Mouse (Mus musculus): ENCODE measurements at regions not wholly inside any gene's neighbourhood (a gene's known extent, or its start where the extent isn't known, plus 50 kb on each side); places are given as distances from the start of the nearest gene placed in this dataset.

DNA sequence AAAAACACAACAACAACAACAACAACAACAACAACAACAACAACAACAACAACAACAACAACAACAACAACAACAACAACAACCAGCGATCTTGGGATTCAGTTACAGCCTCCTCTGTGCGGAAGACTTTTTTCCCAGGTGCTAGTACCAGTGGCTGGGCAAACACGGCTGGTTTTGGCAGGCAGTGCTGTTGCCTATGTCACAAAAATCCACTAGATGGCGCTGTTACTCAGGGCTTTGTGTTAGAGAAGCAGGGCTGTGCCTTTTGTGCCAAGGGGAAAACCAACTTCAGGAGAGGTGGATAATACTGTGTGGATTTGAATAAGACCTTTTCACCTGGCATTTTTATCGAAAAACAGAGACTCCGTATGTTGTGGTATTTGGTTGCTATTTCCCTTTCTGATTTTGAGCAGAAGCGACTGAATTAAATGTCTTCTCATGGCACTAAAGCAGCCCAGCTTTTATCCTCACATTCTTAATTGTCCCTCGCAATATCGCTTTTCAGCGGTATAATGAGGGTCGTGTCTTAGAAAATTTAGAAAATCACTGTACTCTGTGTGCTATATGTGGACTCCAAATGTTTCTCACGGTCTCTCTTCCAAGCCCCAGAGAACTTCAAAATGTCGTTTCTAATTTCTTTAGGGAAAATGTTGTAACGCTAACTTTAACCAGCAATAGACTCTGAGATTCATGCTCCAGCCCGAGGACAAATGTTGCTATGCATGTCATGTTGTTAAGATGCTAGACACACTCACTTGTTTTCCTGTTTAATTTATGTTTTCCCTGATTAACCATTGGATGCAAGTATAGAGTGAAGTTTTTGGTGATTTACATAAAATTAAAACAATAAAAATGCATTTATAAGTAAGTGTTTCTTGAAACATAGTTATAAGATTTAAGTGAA is 251.0 kb upstream of the Ccdc54 start:
- no peaks in the 10 kb centered on the region for H3K36me3 ChIP-seq (ENCODE audit: control insufficient read depth, insufficient read depth)
- H3K27ac ChIP-seq (ENCODE audit: low read depth, low read length), result no peak overlapping the region
- no peaks in the 10 kb centered on the region for H3K9me3 ChIP-seq (ENCODE audit: control insufficient read depth)
- H3K4me1 ChIP-seq (replicated peaks; ENCODE audit: control insufficient read depth, insufficient read depth, low read length), result no peaks in the 10 kb centered on the region
- WGBS, result 51% methylated on average over 15 of the region's 15 CpGs
- peak; percentile 54; the same call in 1 of the 2 replicates for ATAC-seq
- peak; percentile 90 for TF ChIP-seq CTCF (IDR thresholded peaks at IDR 0.05; ENCODE audit: low read depth)
- H3K4me3 ChIP-seq (ENCODE audit: low read depth, low read length), result no peak overlapping the region
- H3K27me3 ChIP-seq (replicated peaks; ENCODE audit: control insufficient read depth, insufficient read depth, low read length), result no peaks in the 10 kb centered on the region
- H3K4me2 ChIP-seq (replicated peaks; ENCODE audit: low read depth), result no peak overlapping the region
- H3K9ac ChIP-seq (ENCODE audit: low read depth, low read length), result no peak overlapping the region

DNA sequence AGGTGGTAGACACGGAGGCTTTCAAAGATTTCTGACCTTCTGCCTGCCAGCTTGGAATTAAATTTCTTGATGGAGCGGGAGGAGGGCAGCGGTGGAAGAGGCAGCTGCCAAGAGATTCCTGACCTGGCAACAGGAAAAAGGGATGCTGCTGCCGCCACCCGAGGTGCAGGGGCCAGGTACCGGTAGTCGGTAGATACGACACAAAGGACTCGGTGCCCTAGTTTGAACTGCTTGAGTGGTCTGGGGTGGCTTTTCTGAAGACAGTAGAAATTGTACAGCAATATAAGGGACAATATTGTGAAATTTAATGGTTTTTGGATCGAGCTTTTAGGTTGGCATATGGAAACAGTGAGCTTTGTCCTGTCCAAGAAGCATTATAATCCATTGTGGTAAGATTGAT is 250.3 kb upstream of the Ccdc54 start:
- Histone ChIP-seq H3K36me3 (ENCODE audit: control insufficient read depth, insufficient read depth) (no peaks in the 10 kb centered on the region), H3K27ac (ENCODE audit: low read depth, low read length) (no peak overlapping the region), H3K9me3 (ENCODE audit: control insufficient read depth) (no peaks in the 10 kb centered on the region), H3K4me3 (ENCODE audit: low read depth, low read length) (no peak overlapping the region), H3K9ac (ENCODE audit: low read depth, low read length) (no peak overlapping the region), H3K4me1 (replicated peaks; ENCODE audit: control insufficient read depth, insufficient read depth, low read length) (no peaks in the 10 kb centered on the region), H3K4me2 (replicated peaks; ENCODE audit: low read depth) (no peak overlapping the region), H3K27me3 (replicated peaks; ENCODE audit: control insufficient read depth, insufficient read depth, low read length) (no peaks in the 10 kb centered on the region)
- ATAC-seq, result no peak
- 68% methylated on average over 10 of the region's 10 CpGs for WGBS
- TF ChIP-seq CTCF (IDR thresholded peaks at IDR 0.05; ENCODE audit: low read depth), result no peak

DNA sequence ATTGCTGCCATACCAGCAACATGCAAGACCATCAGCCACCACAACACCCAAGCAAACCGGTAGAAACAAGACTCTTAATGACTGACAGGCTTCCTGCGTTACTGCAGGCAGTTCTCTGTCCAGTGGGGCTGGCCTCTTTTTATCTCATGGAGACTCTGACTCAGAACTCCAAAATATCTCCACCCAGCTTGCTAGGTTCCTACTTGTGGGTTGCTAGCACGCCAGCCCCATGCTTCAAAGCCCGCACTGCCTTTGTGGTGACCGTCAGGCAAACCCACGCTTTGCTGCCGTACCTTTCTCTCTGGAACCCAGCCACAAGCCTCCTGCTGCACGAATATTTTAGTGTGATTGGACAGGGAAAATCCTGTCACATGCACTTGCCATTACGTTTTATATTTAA is 248.7 kb upstream of the Ccdc54 start:
- no peaks in the 10 kb centered on the region for H3K36me3 ChIP-seq (ENCODE audit: control insufficient read depth, insufficient read depth)
- no peak for TF ChIP-seq CTCF (IDR thresholded peaks at IDR 0.05; ENCODE audit: low read depth)
- no peak overlapping the region for H3K4me2 ChIP-seq (replicated peaks; ENCODE audit: low read depth)
- H3K4me1 ChIP-seq (replicated peaks; ENCODE audit: control insufficient read depth, insufficient read depth, low read length), result no peaks in the 10 kb centered on the region
- H3K27me3 ChIP-seq (replicated peaks; ENCODE audit: control insufficient read depth, insufficient read depth, low read length), result no peaks in the 10 kb centered on the region
- H3K4me3 ChIP-seq (ENCODE audit: low read depth, low read length), result no peak overlapping the region
- no peaks in the 10 kb centered on the region for H3K9me3 ChIP-seq (ENCODE audit: control insufficient read depth)
- H3K9ac ChIP-seq (ENCODE audit: low read depth, low read length), result no peak overlapping the region
- 75% methylated on average over 9 of the region's 9 CpGs for WGBS
- no peak overlapping the region for H3K27ac ChIP-seq (ENCODE audit: low read depth, low read length)
- ATAC-seq, result no peak

GRCm38 (mm10) chr16:50837416-50837815 is 246.5 kb upstream of the Ccdc54 start:
- WGBS, result 82% methylated on average over 9 of the region's 9 CpGs
- H3K4me3 ChIP-seq (ENCODE audit: low read depth, low read length), result no peak overlapping the region
- TF ChIP-seq CTCF (IDR thresholded peaks at IDR 0.05; ENCODE audit: low read depth), result no peak
- no peak overlapping the region for H3K4me2 ChIP-seq (replicated peaks; ENCODE audit: low read depth)
- H3K36me3 ChIP-seq (ENCODE audit: control insufficient read depth, insufficient read depth), result no peaks in the 10 kb centered on the region
- no peaks in the 10 kb centered on the region for H3K27me3 ChIP-seq (replicated peaks; ENCODE audit: control insufficient read depth, insufficient read depth, low read length)
- no peaks in the 10 kb centered on the region for H3K4me1 ChIP-seq (replicated peaks; ENCODE audit: control insufficient read depth, insufficient read depth, low read length)
- H3K9me3 ChIP-seq (ENCODE audit: control insufficient read depth), result no peaks in the 10 kb centered on the region
- no peak for ATAC-seq
- H3K9ac ChIP-seq (ENCODE audit: low read depth, low read length), result no peak overlapping the region
- H3K27ac ChIP-seq (ENCODE audit: low read depth, low read length), result no peak overlapping the region

GRCm38 (mm10) chr16:50836457-50836856 is 245.5 kb upstream of the Ccdc54 start:
- WGBS, result 64% methylated on average over 4 of the region's 4 CpGs
- no peak overlapping the region for H3K9ac ChIP-seq (ENCODE audit: low read depth, low read length)
- no peaks in the 10 kb centered on the region for H3K27me3 ChIP-seq (replicated peaks; ENCODE audit: control insufficient read depth, insufficient read depth, low read length)
- H3K4me1 ChIP-seq (replicated peaks; ENCODE audit: control insufficient read depth, insufficient read depth, low read length), result no peaks in the 10 kb centered on the region
- ATAC-seq, result no peak
- TF ChIP-seq CTCF (IDR thresholded peaks at IDR 0.05; ENCODE audit: low read depth), result no peak
- no peak overlapping the region for H3K4me2 ChIP-seq (replicated peaks; ENCODE audit: low read depth)
- H3K9me3 ChIP-seq (ENCODE audit: control insufficient read depth), result no peaks in the 10 kb centered on the region
- no peak overlapping the region for H3K4me3 ChIP-seq (ENCODE audit: low read depth, low read length)
- H3K36me3 ChIP-seq (ENCODE audit: control insufficient read depth, insufficient read depth), result no peaks in the 10 kb centered on the region
- H3K27ac ChIP-seq (ENCODE audit: low read depth, low read length), result no peak overlapping the region

DNA sequence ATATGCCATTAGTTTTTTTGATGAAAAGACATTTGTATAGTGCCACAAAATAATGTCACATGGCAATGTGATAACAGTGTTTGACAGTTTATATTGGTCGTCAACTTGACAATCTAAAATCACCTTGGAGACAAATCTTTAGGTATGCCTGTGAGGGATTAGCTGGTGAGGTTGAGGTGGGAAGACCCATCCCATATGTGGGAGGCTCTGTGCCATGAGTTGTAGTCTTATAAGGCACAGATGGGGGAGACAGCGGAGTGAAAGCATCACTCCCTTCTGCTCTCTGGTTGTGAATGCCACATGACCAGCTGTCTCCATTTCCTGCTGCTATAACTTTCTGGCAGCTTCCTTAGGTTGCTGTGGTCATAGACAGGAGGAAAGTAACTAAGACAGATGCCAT is 242.4 kb upstream of the Ccdc54 start:
- Histone ChIP-seq H3K27ac (ENCODE audit: low read depth, low read length) (no peak overlapping the region), H3K9me3 (ENCODE audit: control insufficient read depth) (no peaks in the 10 kb centered on the region), H3K4me2 (replicated peaks; ENCODE audit: low read depth) (no peak overlapping the region), H3K4me1 (replicated peaks; ENCODE audit: control insufficient read depth, insufficient read depth, low read length) (no peaks in the 10 kb centered on the region), H3K27me3 (replicated peaks; ENCODE audit: control insufficient read depth, insufficient read depth, low read length) (no peaks in the 10 kb centered on the region), H3K4me3 (ENCODE audit: low read depth, low read length) (no peak overlapping the region), H3K36me3 (ENCODE audit: control insufficient read depth, insufficient read depth) (no peaks in the 10 kb centered on the region), H3K9ac (ENCODE audit: low read depth, low read length) (no peak overlapping the region)
- 82% methylated on average over 2 of the region's 2 CpGs for WGBS
- no peak for TF ChIP-seq CTCF (IDR thresholded peaks at IDR 0.05; ENCODE audit: low read depth)
- ATAC-seq, result no peak

Measured in intestine, postnatal 0 days (tissue).